Mouse (Mus musculus): ENCODE measurements around the gene Utrn. TPM values are rescaled to one million over a fixed set of nuclear protein-coding genes. Genes with fewer than 3 reads are reported as not detected.

The Utrn gene
- total RNA-seq, 1 experiment from 2014 or later = 46.5 TPM

DNA sequence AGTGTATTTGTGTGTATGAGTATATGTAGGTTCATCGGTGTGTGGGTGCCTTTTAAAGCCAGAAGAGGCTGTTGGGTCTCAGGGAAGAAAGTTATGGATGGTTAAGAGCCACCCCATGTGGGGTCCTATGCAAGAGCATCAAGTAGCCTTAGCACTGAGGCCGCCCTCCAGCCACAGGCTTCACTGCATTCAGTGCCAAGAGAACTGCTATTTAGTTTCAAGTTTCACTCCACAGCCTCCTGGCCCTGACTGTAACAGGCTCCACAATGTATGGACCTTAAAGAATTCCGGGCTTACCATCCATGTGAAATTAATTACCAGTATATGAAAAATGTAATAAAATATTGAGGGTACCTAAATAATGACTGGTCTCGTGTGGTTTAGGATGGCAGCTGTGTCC is 60.7 kb downstream of the Utrn start:
- ATAC-seq (replicated peaks; ENCODE audit: low read depth, poor library complexity, severe bottlenecking) = no peak

DNA sequence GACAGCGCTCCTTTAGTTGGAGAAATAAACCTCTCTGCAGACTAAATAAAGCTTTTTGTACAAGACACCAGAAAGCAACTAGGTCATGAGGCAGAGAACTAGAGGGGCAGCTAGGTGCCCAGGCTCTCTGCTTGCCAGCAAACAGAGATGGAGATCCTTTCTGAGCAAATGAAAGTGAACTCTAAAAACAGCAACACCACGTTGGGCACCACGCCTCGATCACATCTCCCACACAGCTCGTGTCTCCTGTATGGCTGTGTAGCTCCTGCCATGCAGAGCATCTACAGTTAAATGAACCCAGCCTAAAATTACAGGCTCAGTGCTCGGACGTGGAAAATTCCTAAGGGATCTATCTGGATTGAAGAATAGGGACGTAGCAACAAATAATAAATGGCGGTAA is 61.5 kb downstream of the Utrn start:
- ATAC-seq (replicated peaks; ENCODE audit: low read depth, poor library complexity, severe bottlenecking) = no peak

DNA sequence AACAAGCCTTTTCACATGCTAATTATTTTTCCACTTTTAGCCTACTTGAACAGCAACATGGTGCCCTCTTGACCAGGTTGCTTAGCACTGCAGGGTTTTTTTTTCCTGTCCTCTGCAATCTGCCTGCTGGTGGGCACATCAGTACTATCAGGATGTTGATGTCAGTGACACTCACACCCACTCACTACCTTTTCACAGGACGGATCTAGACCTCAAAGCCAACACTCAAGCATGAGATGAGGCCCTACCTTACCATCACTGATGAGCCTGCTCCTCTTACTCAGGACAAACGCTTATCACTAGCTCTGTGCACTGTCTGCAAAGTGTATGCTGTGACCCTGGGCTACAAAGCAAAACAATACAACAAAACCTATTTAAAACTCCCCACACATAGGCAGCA is 63.3 kb downstream of the Utrn start:
- no peak for ATAC-seq (replicated peaks; ENCODE audit: low read depth, poor library complexity, severe bottlenecking)

DNA sequence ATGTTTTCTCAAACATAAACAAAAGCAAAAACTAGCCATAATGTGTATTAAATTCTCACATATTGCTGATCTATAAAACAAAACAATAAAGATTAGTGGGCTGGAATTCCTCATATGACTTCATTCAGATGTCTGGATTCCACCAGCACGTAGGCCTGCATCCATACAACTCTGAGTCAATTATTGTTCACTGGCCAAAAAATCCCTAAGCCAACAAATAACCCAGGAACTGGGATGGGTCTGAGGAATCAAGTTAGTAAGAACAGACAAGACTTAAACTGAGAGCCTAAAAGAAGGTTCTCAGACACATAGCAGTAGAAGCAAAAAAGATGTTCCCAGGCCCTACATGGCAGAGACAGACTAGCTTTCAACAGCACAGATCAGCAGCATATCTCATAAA is 65.2 kb downstream of the Utrn start:
- no peak for ATAC-seq (replicated peaks; ENCODE audit: low read depth, poor library complexity, severe bottlenecking)

DNA sequence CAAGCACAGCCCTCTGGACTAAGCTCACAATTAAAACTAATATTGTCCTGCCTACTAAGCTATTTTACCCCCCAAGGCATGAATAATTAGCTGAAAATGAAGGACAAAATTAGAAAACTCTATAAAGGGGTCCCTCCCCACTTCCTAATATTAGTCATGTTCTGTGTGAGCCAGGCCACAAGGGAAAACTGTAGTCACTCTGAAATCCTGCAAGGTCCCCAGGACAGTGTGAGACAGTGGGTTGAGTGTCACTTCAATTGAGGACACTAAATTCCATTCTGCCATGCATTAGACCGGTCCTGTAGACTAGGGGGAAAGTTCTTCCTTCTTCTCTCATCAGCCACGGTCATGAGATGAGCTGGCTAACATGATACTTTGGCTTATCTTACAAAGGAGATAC is 69.7 kb downstream of the Utrn start:
- no peak for ATAC-seq (replicated peaks; ENCODE audit: low read depth, poor library complexity, severe bottlenecking)

DNA sequence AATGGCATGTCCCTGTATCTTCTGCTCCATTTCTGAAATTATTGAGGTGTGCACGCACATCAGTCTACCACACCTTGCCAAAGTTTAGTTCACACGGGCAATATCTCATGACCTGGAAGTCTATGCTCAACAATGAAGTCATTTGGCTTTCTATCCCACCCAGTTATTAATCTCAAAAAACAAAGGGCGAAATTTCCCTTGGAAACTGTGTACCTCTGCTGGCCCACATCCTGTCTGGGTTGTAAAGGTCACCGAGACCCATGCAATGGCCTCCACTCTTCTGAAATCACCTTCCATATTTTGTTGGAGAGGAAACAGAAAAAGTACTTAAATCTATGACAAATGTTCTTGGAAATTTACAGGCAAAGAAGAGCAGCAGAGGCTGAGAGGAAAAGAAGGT is 70.9 kb downstream of the Utrn start:
- no peak for ATAC-seq (replicated peaks; ENCODE audit: low read depth, poor library complexity, severe bottlenecking)

DNA sequence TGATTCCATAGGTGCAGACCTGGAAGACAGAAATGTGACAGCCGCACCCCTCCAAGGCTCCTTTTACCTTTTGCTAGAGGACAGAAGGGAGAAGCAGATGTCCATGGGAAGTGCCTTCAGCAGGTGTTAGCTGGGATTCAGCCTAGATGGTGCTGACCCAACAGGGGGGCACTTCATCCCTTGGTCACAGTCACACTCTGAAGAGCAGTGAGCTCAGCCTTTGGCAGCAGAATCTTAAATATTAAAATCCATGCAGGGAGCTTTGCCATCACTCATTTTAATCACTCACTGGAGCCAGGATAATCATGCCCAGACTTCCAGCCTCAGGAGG is 72.7 kb downstream of the Utrn start:
- no peak for ATAC-seq (replicated peaks; ENCODE audit: low read depth, poor library complexity, severe bottlenecking)

DNA sequence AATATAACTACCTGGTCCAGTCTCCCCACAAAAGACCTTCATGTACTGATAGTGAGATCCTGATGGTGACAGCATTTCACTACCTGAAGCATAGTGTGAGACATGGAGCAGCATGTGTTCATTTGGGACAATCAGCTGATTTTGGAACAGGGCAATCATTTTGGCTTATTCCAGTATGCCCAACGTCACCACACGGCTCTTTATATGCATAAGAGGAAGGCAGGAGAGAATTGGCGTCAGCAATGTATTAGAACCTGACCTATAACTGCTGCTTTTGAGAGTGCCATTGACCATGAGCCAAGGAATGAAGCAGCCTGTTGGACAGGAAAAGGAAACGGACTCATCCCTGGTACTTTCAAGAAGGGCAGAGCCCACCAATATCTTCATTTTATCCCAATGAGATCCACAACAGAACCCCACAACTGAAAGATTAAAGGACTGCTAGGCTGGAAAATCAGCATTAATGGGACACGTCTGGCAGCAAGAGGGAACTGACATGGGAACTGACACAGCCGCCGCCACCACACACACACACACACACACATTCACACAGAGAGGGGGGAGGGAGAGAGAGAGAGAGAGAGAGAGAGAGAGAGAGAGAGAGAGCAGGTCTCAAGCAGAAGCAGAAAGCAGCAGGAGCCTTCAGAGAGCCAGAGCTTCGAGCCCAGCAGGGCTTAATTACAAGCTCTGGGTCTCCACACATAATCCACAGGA is 73.2 kb downstream of the Utrn start:
- no peak for ATAC-seq (replicated peaks; ENCODE audit: low read depth, poor library complexity, severe bottlenecking)

DNA sequence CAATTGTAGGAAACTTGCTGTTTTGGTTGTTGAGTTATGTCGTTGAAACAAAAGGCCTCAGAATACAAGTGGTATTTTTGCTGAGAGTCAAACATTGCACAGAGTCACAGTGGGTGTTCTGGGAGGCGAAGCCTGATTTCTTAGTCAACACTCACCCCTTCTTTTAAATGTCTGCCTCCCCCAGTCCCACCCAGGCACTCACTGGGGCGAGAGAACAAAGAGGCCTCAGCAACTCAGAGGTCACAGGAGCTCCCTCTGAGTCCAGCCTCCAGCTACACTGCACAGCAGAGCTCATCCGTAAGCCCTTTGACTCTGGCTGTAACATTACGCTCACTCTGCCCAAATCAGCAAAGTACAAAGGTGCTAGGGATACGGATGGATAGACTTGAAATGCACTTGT is 77.1 kb downstream of the Utrn start:
- no peak for ATAC-seq (replicated peaks; ENCODE audit: low read depth, poor library complexity, severe bottlenecking)

DNA sequence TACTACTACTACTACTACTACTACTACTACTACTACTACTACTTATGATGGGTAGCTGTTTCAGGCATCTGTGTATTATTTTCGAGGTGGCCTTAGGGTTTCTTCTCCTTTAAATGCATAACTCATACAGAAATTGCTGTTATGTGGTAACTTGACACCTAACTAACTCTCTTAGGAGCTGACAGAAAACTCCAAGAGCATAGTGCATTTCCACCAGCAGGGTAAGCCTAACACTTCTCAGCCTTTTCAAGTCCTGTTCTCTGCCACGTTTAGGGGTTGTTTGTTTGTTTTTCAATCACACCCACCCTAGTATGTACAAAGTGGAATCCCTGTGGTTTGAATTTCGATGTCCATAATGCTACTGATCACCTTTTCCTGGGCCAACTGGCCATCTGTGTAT is 78.3 kb downstream of the Utrn start:
- no peak for ATAC-seq (replicated peaks; ENCODE audit: low read depth, poor library complexity, severe bottlenecking)

DNA sequence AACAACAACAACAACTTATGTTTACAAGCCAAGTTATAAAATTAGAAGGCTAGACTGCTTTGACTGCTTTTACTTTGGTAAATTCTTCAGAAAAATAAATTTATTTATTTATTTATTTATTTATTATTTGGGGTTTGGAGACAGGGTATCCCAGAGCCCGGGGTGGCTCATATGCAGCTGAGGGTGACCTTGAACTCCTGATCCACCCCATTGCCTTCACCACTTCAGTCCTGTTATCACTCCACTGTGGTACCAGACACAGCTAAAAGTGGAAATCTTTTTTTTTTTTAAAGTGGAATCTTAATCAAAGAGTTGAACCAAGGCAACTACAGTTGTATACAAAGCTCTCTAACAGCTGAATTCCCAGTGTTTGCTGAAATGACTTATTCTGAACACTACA is 80.6 kb downstream of the Utrn start:
- ATAC-seq (replicated peaks; ENCODE audit: low read depth, poor library complexity, severe bottlenecking) = no peak

DNA sequence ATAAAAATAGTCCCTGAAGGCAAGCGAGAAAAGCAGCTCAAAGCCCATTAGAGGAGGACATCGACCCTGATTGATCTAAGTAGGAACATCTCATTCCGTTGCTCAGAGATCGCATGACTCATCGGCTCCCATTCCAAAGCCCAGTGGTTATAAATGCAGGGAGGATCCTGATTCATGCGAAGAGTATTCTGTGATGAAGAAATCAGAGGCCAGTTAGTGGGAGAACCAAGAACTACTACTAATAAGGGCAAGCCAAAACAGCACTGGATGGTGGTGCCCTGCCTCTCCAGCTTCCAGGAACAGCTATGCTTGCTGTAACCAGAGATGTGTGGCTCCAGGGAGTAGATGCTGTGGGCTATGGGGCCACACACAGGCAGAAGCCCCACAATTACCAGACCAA is 81.2 kb downstream of the Utrn start:
- ATAC-seq (replicated peaks; ENCODE audit: low read depth, poor library complexity, severe bottlenecking) = no peak

DNA sequence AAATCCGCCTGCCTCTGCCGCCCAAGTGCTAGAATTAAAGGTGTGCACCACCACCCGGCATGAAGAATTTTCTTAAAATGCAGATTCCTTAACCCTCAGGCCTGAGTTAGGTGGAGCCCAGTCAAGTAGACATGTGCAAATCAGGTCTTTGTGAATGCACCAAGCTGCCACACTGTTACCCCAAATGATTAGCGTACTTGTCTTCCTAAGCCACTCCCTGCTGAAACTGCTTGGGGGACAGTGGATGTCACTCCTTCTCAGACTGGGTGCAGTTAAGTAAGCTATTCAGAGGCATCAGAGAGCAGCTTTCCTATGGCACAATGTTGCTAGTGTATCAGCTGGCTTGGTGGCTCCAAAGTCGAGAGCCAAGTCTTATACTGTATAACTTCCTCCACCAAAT is 83.9 kb downstream of the Utrn start:
- ATAC-seq (replicated peaks; ENCODE audit: low read depth, poor library complexity, severe bottlenecking) = no peak

DNA sequence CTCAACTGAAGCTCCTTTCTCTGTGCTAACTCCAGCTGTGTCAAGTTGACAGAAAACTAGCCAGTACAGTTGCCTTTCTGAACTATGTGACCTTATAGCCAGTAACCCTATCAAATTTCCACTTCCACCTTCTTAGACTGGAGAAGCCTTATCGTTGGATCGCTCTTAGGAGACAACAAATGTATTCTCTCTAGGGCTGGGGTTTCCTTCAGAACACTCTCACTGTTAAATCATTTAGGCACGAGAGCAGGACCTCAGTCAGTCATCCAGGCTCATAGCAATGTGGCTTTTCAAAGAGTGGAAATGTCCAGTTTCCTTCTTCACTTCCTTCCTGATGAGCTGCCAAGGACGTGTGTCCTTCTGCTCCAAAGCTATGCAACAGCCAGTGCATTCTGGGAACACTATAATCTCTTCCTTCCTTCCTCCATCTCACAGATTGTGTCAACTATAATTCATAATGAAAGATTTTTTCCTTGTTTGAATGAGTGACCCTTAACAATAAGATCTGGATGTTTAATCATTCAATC is 87.7 kb downstream of the Utrn start:
- ATAC-seq (replicated peaks; ENCODE audit: low read depth, poor library complexity, severe bottlenecking) = no peak

DNA sequence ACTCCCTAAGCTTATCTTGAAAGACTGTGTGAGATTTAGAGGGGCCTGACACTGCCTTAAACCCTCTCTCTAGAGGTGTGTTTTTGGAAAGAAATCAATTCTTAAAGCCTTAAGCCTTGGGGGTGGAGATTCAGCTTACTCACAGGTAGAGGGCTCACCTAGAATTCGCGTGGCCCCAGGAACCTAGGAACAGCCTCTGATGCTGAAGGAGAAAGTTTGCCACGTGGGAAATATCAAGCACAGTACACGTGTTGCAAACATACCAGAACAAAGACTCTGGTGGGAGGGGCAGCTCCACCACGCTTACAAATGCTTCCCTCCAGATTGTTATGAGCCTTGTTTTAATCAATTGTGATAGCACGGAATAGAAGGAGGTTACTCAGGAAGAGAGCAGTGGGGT is 96.0 kb downstream of the Utrn start:
- ATAC-seq (replicated peaks; ENCODE audit: low read depth, poor library complexity, severe bottlenecking) = peak; percentile 22; the same call in 1 of the 2 replicates

DNA sequence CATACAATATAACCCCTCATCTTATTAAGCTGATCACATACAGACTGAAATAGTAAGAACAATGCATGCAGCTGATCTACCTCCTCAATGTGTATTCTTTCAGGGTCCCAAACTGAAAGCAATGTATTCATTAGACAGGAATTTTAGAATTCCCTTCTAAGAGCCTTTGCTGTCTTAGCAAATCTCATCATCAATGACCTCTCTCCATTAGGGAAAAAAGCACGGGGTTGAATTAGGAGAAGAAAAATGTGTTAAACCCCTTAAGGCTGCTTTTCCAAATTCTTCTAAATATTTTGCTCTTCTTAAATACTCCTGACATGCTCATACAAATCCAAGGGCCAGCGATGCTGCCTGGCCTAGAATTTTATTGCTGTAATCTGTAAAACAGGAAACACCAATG is 97.7 kb downstream of the Utrn start:
- ATAC-seq (replicated peaks; ENCODE audit: low read depth, poor library complexity, severe bottlenecking) = no peak

DNA sequence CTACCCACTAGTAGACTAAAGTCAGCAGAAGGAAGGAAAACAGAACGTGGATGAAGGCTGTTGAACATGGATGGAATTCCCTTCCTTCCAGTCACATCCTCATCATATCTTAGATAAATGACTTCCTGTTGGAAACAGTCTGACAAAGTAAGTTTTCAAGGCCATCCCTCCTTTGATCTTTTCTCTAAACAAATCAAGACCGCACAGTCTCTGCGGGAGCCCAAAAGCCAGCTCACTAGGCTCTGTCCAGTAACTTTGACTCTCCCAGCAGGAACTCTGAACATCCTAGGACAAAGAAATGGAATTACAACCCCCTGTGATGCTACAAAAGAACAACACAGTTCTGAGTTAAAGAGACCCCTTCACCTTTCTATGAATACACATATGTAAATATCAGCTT is 106.5 kb downstream of the Utrn start:
- ATAC-seq (replicated peaks; ENCODE audit: low read depth, poor library complexity, severe bottlenecking) = no peak

DNA sequence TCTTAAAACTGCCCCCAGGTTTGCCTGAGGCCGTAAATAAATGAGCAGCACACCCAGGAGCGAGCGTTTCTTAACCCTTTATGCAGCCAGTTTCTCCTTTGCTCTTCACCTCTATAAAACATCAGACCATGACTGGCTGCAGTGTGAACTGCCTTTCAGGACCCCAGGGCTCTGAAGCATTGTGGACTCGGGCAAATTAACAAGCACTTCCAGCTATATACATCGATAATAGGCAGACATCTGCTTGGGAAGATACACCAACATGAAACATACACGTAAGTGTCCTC is 110.5 kb downstream of the Utrn start:
- no peak for ATAC-seq (replicated peaks; ENCODE audit: low read depth, poor library complexity, severe bottlenecking)

DNA sequence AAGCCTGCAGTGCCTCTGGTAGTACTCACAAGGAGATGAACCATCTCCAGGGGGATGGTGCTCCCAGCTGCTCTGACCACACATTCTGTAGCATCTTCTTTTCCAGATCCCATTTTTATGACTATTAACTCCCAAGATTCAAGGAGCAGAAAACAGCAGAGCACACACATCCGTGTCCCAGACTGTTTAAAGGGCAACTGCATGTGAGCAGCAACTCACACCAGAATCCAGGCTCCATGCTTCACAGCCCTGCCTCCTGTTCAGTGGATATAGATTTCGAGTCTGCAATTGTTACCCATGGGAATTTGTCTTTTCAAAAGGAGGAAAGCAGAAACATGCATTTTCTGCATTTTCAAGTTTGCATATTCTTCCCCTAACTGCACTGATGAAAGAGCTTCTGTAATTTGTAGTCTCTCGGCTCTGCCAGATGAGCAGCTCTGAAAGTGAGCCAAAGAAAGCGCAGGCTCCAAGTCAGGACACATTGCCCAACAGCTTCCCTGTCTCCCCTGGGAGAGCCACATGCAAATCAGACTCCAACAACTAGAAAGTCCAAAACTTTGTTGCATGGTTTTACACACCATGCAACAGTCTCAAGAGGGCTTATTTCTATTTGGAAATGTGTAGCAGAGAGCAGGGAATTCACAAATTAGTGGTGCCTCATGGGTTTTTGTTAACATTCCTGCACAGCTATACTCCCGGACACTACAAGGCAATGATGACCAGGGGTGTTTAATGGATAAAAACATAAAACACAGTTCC is 111.0 kb downstream of the Utrn start:
- ATAC-seq (replicated peaks; ENCODE audit: low read depth, poor library complexity, severe bottlenecking) = no peak

DNA sequence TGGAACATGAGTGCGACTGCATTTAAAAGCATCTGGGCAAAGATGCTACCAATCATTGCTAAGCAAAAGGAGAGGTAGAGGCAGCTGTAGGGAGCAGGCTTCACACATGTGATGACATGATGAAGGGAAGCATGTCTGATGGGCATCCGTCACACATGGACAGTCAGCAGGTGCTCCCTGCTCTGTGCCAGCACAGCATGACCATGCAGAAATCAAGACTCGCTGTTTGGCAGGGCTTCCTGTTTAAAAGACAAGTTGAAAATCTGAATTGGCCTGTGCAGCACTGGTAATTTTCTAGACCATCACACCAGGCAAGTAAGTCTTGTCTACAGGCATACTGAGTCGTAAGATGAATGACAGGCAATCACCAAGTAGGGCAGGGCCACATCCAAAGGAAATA is 112.5 kb downstream of the Utrn start:
- peak; percentile 62 for ATAC-seq (replicated peaks; ENCODE audit: low read depth, poor library complexity, severe bottlenecking)

DNA sequence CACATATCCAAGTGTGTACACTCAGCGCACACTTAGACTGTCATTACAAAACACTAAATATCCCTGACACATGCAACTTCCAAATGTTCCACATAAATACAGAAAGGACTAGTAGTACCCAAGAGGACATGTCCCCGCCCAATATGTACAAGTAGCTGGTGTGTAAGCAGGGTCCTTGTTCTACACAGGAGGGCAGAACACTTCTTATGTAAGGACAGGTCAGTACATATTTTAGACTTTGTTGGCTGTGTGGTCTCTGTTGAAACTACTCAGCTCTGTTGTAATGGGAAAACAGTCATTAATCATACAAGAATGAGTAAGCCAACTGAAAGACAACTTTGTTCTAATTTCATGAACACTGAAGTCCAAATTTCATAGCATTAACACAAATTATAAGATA is 114.3 kb downstream of the Utrn start:
- no peak for ATAC-seq (replicated peaks; ENCODE audit: low read depth, poor library complexity, severe bottlenecking)

DNA sequence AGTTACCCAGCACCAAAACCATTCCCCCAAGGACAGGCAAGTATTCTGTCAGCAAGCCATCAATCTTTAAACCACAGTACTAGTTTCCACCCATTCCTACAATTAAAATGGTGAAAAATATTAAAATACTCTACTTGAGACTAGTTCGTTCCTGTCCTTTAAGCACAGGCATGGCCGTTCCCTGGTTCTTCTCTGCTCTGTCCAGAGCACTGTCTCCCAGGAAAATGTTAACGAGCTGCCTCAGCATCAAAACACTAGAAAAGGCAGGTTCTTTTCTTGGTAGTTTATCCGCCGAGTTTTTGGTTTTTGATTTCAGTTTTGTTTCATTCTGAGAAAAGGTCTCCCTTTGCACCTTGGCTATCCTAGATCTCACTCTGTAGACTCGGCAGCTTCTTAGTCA is 115.0 kb downstream of the Utrn start:
- no peak for ATAC-seq (replicated peaks; ENCODE audit: low read depth, poor library complexity, severe bottlenecking)
